In genomic region chr5:117978159-117978697, GRCm38 (mm10) we compare ENCODE assay signal across 8 mouse cellular contexts. TPM values are rescaled to one million over a fixed set of nuclear protein-coding genes. Genes with fewer than 3 reads are reported as not detected.
DNase-seq lines count a peak whose midpoint lies in the region; ATAC-seq and TF ChIP-seq lines count a peak whose summit lies in the region.

No protein-coding gene starts in this region.

- WGBS in liver, embryonic 13.5 days (ENCODE audit: insufficient replicate concordance) = 60% methylated on average over 17 of the region's 17 CpGs
- WGBS in stomach, postnatal 0 days = 57% methylated on average over 17 of the region's 17 CpGs

- no peak for TF ChIP-seq CTCF in stomach, postnatal 0 days (IDR thresholded peaks at IDR 0.05; ENCODE audit: low read depth)

- 0 out of 2 replicates have a peak, but pooled peaks cover 3% of the 10 kb centered on the region for H3K27me3 ChIP-seq in liver, embryonic 13.5 days
- no peaks in the 10 kb centered on the region for H3K27me3 ChIP-seq in stomach, postnatal 0 days (ENCODE audit: control insufficient read depth, insufficient read depth, low read length)

- H3K9me3 ChIP-seq in liver, embryonic 13.5 days (replicated peaks) = no peaks in the 10 kb centered on the region
- no peaks in the 10 kb centered on the region for H3K9me3 ChIP-seq in stomach, postnatal 0 days (ENCODE audit: control insufficient read depth, low read length)

- peak; percentile 71 to 85 for DNase-seq in adrenal gland, adult (ENCODE audit: inconsistent age in 2 of 2, low spot score in 1 of 2)
- DNase-seq in adrenal gland, adult 8-10 months = no peak
- peak; percentile 26 for DNase-seq in ovary, postnatal 36 days (ENCODE audit: low spot score)
- no peak for DNase-seq in ovary, postnatal 14 days (ENCODE audit: low spot score)
- no peak for DNase-seq in liver, embryonic 13.5 days
- no peak for DNase-seq in stomach, postnatal 0 days (ENCODE audit: low spot score)
- no peak for DNase-seq in spleen, postnatal 4 days (ENCODE audit: low spot score in 2 of 2)
- no peak for DNase-seq in cerebellum, adult 11 months

- no peak for ATAC-seq in liver, embryonic 13.5 days (ENCODE audit: low read depth)
- ATAC-seq in stomach, postnatal 0 days (ENCODE audit: low FRiP score, low TSS enrichment) = no peak

- peaks cover 42% of the 10 kb centered on the region for H3K4me1 ChIP-seq in liver, embryonic 13.5 days (replicated peaks)
- no peaks in the 10 kb centered on the region for H3K4me1 ChIP-seq in stomach, postnatal 0 days (replicated peaks; ENCODE audit: control insufficient read depth, insufficient read depth)

- TF ChIP-seq EP300 in stomach, postnatal 0 days (optimal IDR thresholded peaks at IDR 0.05) = no peak

- H3K4me2 ChIP-seq in liver, embryonic 13.5 days = peak overlapping the region; percentile 94
- H3K4me2 ChIP-seq in stomach, postnatal 0 days (replicated peaks; ENCODE audit: low read depth) = peak overlapping the region; percentile 81

- peaks cover 40% of the 10 kb centered on the region for H3K36me3 ChIP-seq in liver, embryonic 13.5 days
- peaks cover 7% of the 10 kb centered on the region; the same call in 1 of the 2 replicates for H3K36me3 ChIP-seq in stomach, postnatal 0 days (ENCODE audit: control insufficient read depth, insufficient read depth, low read length)

- H3K27ac ChIP-seq in liver, embryonic 13.5 days = peak overlapping the region; percentile 53
- H3K27ac ChIP-seq in stomach, postnatal 0 days (replicated peaks) = no peak overlapping the region

- H3K4me3 ChIP-seq in liver, embryonic 13.5 days (replicated peaks) = peak overlapping the region; percentile 91
- H3K4me3 ChIP-seq in stomach, postnatal 0 days (ENCODE audit: low read depth, low read length) = 0 out of 2 replicates have a peak overlapping the region, but pooled peaks have one; percentile 94

- peak overlapping the region; percentile 39; the same call in 1 of the 2 replicates for H3K9ac ChIP-seq in liver, embryonic 13.5 days
- H3K9ac ChIP-seq in stomach, postnatal 0 days (ENCODE audit: low read length) = no peak overlapping the region

RNA-seq across cellular contexts. Expression of gene Fbxo21, which starts 1.7 kb away (rescaled TPM):
- 100 to 1,000 TPM in 1 of 4 experiments, 10 to 100 TPM in 3; 63.9 to 114 (median 85.5) TPM for total RNA-seq in adrenal gland, adult 8-10 months (2022)
- 16.9 and 19.6 TPM in 2 replicates for polyA plus RNA-seq in liver, embryonic 13.5 days (2015; fragmentation: Nextera tagmentation; extraction: Ambion mirVana)
- 19.2 and 20.7 TPM in 2 replicates for polyA plus RNA-seq in stomach, postnatal 0 days (2015; fragmentation: Nextera tagmentation; extraction: Ambion mirVana)

RNA-seq across cellular contexts. Expression of gene Tesc, which starts 49.3 kb away (rescaled TPM):
- 100 to 1,000 TPM; 229 to 287 (median 252) TPM for total RNA-seq in adrenal gland, adult 8-10 months (2022)
- 1.5 and 1.8 TPM in 2 replicates for polyA plus RNA-seq in liver, embryonic 13.5 days (2015; fragmentation: Nextera tagmentation; extraction: Ambion mirVana)
- polyA plus RNA-seq in stomach, postnatal 0 days (2015; fragmentation: Nextera tagmentation; extraction: Ambion mirVana) = 112 and 116 TPM in 2 replicates

Comparison
In these comparisons a context has a peak if more than half of its experiments do, and no peak if none do; other contexts are left out.
1. DNase-seq: peak in adrenal gland, adult (2 of 2) and ovary, postnatal 36 days (single experiment); none in adrenal gland, adult 8-10 months (single experiment), ovary, postnatal 14 days (single experiment), liver, embryonic 13.5 days (single experiment), stomach, postnatal 0 days (single experiment), spleen, postnatal 4 days (0 of 2) and cerebellum, adult 11 months (single experiment).
2. RNA of gene Tesc, which starts 49.3 kb away (polyA plus RNA-seq): 112 to 116 TPM in stomach, postnatal 0 days; 1.5 to 1.8 TPM in liver, embryonic 13.5 days; every median in the first group is over 10 times any median in the second.